Mouse (Mus musculus) forebrain, embryonic 16.5 days (tissue): Measurements from ENCODE around the gene 1700034J05Rik. TPM values are rescaled to one million over a fixed set of nuclear protein-coding genes. Genes with fewer than 3 reads are reported as not detected.

Source experiments
- ATAC-seq: fragments of 200-750 bp; cut with Nextera tagmentation; 2 replicates; pipeline ENCODE4 v1.8.0; 2017; ENCODE audit warnings: mild to moderate bottlenecking, moderate library complexity
- H3K27ac ChIP-seq: fragments of 300-500 bp; sonication (generic); 2 replicates; pipeline ENCODE4 v1.5.1; 2014; ENCODE audit warnings: low read length, control low read depth
- H3K27me3 ChIP-seq: fragments of 300-500 bp; sonication (generic); replicated peaks from 2 replicates; pipeline ENCODE4 v1.6.1; 2014; ENCODE audit warnings: low read length; ENCODE audit not compliant: control insufficient read depth, insufficient read depth
- H3K36me3 ChIP-seq: fragments of 300-500 bp; sonication (generic); 2 replicates; pipeline ENCODE4 v1.6.1; 2014; ENCODE audit not compliant: control insufficient read depth, insufficient read depth
- H3K4me1 ChIP-seq: fragments of 300-500 bp; sonication (generic); replicated peaks from 2 replicates; pipeline ENCODE4 v1.6.1; 2014; ENCODE audit warnings: low read length; ENCODE audit not compliant: control insufficient read depth, insufficient read depth
- H3K4me2 ChIP-seq: fragments of 300-500 bp; sonication (generic); 2 replicates; pipeline ENCODE4 v1.6.1; 2014; ENCODE audit warnings: mild to moderate bottlenecking, low read length, control low read depth
- H3K4me3 ChIP-seq: fragments of 300-500 bp; sonication (generic); replicated peaks from 2 replicates; pipeline ENCODE4 v1.5.1; 2014; ENCODE audit warnings: mild to moderate bottlenecking, low read length, control low read depth
- H3K9ac ChIP-seq: fragments of 300-500 bp; sonication (generic); replicated peaks from 2 replicates; pipeline ENCODE4 v1.6.1; 2014; ENCODE audit warnings: low read depth, low read length, control low read depth
- H3K9me3 ChIP-seq: fragments of 300-500 bp; sonication (generic); 2 replicates; pipeline ENCODE4 v1.6.1; 2016; ENCODE audit warnings: low read length; ENCODE audit not compliant: control insufficient read depth
- WGBS: fragments of 180-500 bp; shearing (Covaris S2); extraction: QIAGEN DNeasy Blood & Tissue Kit; methylation state at CpG from one replicate; pipeline ENCODE4 v1.1.7; 2014; 5-methylcytosine and 5-hydroxymethylcytosine counted together
- polyA plus RNA-seq: library from polyadenylated mRNA; unstranded; fragments of >200 nt; fragmentation: Nextera tagmentation; extraction: Ambion mirVana; gene quantifications from 2 replicates; pipeline ENCODE4 v1.2.1, GENCODE M21; 2015

The 1700034J05Rik gene
- polyA plus RNA-seq, result not detected in 2 replicates

DNA sequence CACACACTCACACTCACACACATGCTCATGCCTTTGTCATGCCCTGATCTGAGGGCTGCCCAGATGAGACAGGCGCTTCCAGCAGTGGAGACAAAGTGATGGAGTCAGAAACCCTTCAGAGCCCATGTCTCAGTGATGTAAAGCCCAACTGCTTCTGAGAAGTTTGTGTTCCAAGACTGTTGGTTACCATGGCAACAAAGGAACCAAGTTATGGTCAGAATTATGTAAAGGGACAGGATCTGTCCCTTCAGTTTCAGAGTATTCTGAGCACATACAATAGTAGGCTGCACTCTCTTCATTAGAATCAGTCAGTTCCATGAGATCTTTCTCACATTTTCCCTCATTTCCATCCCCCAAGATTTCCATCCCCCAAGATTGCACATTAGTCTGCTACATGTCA lies at the start of gene 1700034J05Rik:
TSS of gene 1700034J05Rik (minus strand) at position 165 of the 400 bp plus-strand sequence.
- Histone ChIP-seq H3K27me3 (no peaks in the 10 kb centered on the region), H3K4me3 (no peak within 1 kb of the TSS), H3K27ac (no peak within 1 kb of the TSS), H3K36me3 (no peaks in the 10 kb centered on the region), H3K9me3 (no peaks in the 10 kb centered on the region), H3K4me2 (no peak within 1 kb of the TSS), H3K9ac (no peak within 1 kb of the TSS), H3K4me1 (peaks cover 4% of the 10 kb centered on the region)
- no peak for ATAC-seq
- WGBS, result 84% methylated on average over 1 of the region's 1 CpGs

DNA sequence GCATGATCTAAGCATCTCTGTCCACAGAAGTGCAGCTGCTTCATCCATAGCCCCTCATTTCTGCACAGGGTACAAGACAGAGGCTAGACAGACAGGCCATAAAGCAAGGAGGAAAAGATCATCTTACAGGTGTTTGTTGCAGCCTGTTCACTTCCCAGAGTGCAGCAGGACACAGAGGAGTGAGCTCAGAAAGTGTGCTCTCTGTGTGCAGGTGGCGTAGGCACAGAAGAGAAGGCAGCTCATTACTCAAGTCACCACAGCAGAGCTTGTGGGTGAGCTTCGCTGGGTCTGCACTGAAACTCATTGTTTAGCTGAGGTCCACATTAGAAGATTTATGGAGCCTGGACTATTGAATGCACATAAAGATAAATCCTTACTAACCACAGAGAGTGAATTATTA lies 45.5 kb upstream of the 1700034J05Rik start:
- H3K27me3 ChIP-seq, result no peaks in the 10 kb centered on the region
- no peak for ATAC-seq
- no peaks in the 10 kb centered on the region for H3K36me3 ChIP-seq
- no peak overlapping the region for H3K4me2 ChIP-seq
- no peak overlapping the region for H3K4me3 ChIP-seq
- 78% methylated on average over 2 of the region's 2 CpGs for WGBS
- H3K9me3 ChIP-seq, result no peaks in the 10 kb centered on the region
- H3K27ac ChIP-seq, result no peak overlapping the region
- no peaks in the 10 kb centered on the region for H3K4me1 ChIP-seq
- no peak overlapping the region for H3K9ac ChIP-seq

DNA sequence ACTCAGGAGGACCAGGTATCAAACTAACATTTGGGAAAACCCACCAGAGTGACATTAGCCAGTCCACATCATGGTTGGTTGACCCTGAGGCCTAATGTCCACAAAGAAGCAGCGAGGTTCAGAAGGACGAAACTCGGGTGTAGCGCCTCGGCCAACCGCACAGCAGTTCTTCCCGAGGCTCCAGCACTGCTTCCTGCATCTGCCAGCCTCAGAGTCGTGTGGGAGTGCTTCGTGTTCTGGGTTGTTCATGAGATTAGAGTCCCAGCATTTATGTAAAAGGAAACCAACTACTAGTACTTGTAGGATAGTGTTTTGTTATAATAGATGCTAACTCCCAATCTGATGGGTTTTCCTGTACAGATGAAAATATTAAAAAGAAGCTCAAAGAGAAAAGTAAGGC lies 45.1 kb upstream of the 1700034J05Rik start:
- Histone ChIP-seq H3K4me2 (no peak overlapping the region), H3K9me3 (no peaks in the 10 kb centered on the region), H3K4me1 (no peaks in the 10 kb centered on the region), H3K27me3 (no peaks in the 10 kb centered on the region), H3K9ac (no peak overlapping the region), H3K27ac (no peak overlapping the region), H3K4me3 (no peak overlapping the region), H3K36me3 (no peaks in the 10 kb centered on the region)
- 87% methylated on average over 9 of the region's 9 CpGs for WGBS
- no peak for ATAC-seq

DNA sequence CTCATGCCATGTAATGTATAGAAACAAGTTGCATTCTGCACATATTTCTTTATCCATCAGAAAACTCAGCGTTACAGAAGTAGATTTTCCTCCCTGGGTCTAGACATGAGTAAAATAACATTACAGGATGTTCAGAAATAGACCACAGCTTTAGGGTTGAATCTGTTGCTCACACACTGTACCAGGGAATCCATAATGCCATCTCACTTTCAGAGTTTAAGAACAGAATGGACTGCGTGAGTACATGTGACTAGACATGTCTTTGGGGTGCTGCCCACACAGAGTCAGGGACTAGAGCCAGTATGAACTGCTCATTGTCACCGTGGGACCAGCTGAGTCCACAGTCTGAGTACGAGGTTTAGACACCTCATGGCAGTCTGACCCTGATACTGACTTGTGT lies 44.5 kb upstream of the 1700034J05Rik start:
- no peak for ATAC-seq

DNA sequence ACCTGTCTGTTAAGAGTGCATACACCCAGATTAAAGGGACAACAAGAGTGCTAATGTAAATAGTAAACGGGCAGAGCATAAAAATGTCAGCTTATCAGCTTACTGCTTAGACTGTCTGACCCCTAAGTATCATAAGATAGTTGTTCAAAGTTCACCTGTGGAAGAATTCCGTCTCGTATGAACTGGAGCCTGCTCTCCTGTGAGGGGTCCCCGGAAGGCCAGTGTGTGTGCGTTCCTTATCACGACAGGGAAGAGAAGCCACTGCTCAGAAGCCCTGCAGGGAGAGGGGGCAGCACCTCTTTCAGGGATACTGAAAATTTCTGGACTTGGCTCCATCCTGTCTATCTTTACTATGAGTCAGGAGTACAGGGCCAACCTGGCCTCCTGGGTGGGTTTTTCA lies 42.8 kb upstream of the 1700034J05Rik start:
- 90% methylated on average over 6 of the region's 6 CpGs for WGBS
- Histone ChIP-seq H3K27ac (no peak overlapping the region), H3K27me3 (no peaks in the 10 kb centered on the region), H3K36me3 (no peaks in the 10 kb centered on the region), H3K4me1 (no peaks in the 10 kb centered on the region), H3K4me2 (no peak overlapping the region), H3K9ac (no peak overlapping the region), H3K4me3 (no peak overlapping the region), H3K9me3 (no peaks in the 10 kb centered on the region)
- no peak for ATAC-seq

More for the DNA sequence above, 44.5 kb upstream of the 1700034J05Rik start:
- Histone ChIP-seq H3K4me1 (no peaks in the 10 kb centered on the region), H3K9me3 (no peaks in the 10 kb centered on the region), H3K4me2 (no peak overlapping the region), H3K27ac (no peak overlapping the region), H3K9ac (no peak overlapping the region), H3K27me3 (no peaks in the 10 kb centered on the region), H3K36me3 (no peaks in the 10 kb centered on the region), H3K4me3 (no peak overlapping the region)
- 95% methylated on average over 4 of the region's 4 CpGs for WGBS

DNA sequence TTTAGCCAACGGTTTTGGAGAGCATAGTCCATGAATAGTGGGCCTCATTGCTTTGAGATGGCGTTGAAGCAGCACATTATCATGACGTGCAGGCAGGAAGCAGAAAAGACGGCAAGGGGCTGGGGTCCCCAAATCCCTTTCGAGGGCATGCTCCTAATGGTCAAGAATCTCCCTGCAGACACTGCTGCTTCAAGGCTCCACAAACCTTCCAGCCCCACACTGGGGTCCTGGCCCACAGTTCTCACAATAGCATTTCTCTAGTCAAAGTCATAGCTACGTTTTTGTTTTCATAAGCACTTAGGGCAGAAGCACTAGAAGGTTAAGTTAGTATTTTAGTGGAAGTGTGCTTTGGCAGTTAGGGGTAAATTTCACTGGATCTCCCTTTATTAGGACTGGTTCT lies 41.7 kb upstream of the 1700034J05Rik start:
- H3K4me2 ChIP-seq, result no peak overlapping the region
- H3K9me3 ChIP-seq, result no peaks in the 10 kb centered on the region
- ATAC-seq, result no peak
- no peak overlapping the region for H3K4me3 ChIP-seq
- WGBS, result 89% methylated on average over 6 of the region's 6 CpGs
- H3K4me1 ChIP-seq, result no peaks in the 10 kb centered on the region
- no peak overlapping the region for H3K9ac ChIP-seq
- no peaks in the 10 kb centered on the region for H3K27me3 ChIP-seq
- no peak overlapping the region for H3K27ac ChIP-seq
- no peaks in the 10 kb centered on the region for H3K36me3 ChIP-seq

DNA sequence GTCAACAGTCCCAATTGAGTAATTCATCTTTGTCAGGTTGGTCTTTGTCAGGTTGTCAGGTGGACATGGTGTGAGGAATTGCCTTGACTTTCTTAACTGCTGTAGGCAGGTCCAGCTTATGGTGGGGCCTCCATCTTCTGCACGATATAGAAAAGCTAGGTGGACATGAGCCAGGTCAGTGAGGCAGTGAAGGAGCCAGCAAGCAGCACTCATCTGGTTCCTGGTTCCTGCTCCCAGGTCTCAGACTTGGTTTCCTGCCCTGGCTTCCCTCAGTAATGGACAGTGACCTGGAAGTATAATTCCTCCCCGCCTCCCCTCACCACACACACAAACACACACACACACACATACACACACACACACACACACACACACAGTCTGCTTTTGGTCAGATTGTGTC lies 41.2 kb upstream of the 1700034J05Rik start:
- Histone ChIP-seq H3K27ac (no peak overlapping the region), H3K4me2 (no peak overlapping the region), H3K4me1 (no peaks in the 10 kb centered on the region), H3K9me3 (no peaks in the 10 kb centered on the region), H3K9ac (no peak overlapping the region), H3K27me3 (no peaks in the 10 kb centered on the region), H3K36me3 (no peaks in the 10 kb centered on the region), H3K4me3 (no peak overlapping the region)
- no peak for ATAC-seq
- WGBS, result 89% methylated on average over 2 of the region's 2 CpGs

DNA sequence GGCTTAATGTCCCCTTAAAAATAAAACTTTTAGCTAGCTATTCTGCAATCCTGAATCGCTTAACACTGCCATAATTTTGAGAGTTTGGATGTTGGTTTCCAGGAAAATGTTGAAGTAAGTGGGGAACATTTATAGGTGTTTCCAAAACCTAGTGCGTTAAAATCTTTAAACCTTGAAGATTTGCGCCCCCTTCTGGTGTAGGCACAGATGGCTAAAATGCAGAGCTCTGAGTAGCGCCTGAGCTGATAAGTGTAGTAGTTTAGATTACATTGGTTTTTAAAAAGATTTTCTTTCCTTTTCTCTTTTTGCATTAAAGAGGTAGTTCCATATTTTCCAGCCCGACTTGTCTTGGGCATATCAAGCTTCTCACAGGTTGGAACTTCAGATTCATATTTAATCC lies 40.0 kb upstream of the 1700034J05Rik start:
- Histone ChIP-seq H3K4me2 (no peak overlapping the region), H3K9me3 (no peaks in the 10 kb centered on the region), H3K36me3 (no peaks in the 10 kb centered on the region), H3K4me3 (no peak overlapping the region), H3K27ac (no peak overlapping the region), H3K9ac (no peak overlapping the region), H3K4me1 (no peaks in the 10 kb centered on the region), H3K27me3 (no peaks in the 10 kb centered on the region)
- ATAC-seq, result no peak
- 40% methylated on average over 5 of the region's 5 CpGs for WGBS

DNA sequence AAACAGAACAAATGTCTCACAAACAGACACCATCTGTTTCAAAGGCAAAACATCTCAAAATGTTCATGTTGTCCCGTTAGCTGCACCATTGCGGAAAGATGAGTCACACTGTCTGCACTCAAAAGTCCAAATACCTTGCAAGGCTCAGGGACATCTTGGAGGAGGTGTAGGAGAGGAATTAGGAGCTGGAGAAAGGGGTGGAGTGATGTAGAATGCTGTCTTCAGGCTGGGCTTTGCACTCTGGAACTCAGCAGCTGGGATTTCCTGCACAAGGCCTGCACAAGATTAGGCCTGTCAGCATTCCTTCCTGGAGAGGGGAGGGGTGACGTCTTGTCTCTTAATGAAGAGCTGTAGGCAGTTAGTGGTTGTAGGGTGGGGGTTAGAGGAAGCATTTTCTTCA lies 30.3 kb upstream of the 1700034J05Rik start:
- H3K36me3 ChIP-seq, result no peaks in the 10 kb centered on the region
- H3K4me1 ChIP-seq, result peaks cover 8% of the 10 kb centered on the region
- H3K27ac ChIP-seq, result no peak overlapping the region
- H3K27me3 ChIP-seq, result no peaks in the 10 kb centered on the region
- H3K4me3 ChIP-seq, result no peak overlapping the region
- H3K4me2 ChIP-seq, result no peak overlapping the region
- H3K9me3 ChIP-seq, result no peaks in the 10 kb centered on the region
- no peak overlapping the region for H3K9ac ChIP-seq
- no peak for ATAC-seq
- WGBS, result 60% methylated on average over 3 of the region's 3 CpGs

DNA sequence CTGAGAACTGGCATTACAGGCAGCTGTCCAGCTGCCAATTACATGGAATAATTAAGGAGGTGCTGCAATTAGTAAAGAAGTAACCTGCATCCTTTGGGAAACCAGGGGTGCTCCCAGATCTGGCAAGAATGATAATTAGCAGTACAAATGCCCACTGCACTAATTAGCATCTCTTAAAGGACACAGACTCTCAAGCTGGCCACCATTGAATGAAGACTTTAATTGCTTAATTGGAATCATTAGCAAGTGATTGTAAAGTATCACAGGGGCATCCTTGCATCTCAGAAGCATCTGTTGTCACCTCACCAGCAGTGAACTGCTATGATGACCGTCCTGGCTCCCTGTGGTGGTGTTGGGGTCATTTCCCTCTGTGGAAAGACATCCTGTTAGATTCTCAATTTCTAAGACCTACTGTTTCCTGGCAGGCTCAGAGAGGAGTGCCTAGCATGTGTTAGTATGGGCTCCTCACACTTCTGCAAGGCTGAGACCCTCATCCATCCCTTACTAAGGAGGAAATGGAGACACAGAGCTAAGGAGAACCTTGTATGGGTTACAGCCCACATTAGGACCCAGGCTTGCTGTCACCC lies 27.1 kb upstream of the 1700034J05Rik start:
- Histone ChIP-seq H3K27ac (no peak overlapping the region), H3K9ac (no peak overlapping the region), H3K4me2 (no peak overlapping the region), H3K4me3 (no peak overlapping the region), H3K27me3 (no peaks in the 10 kb centered on the region), H3K36me3 (no peaks in the 10 kb centered on the region), H3K4me1 (peaks cover 8% of the 10 kb centered on the region), H3K9me3 (no peaks in the 10 kb centered on the region)
- peak; percentile 80 for ATAC-seq
- WGBS, result 7% methylated on average over 1 of the region's 1 CpGs
